Mouse (Mus musculus): ENCODE data around the gene Smcr8. TPM values are rescaled to one million over a fixed set of nuclear protein-coding genes. Genes with fewer than 3 reads are reported as not detected.

The Smcr8 gene
- total and polyA plus RNA-seq, 3 experiments, result 17.0 to 20.5 TPM; not detected in 1

GRCm38 (mm10) chr11:60774158-60774689 lies 3.1 kb upstream of the Smcr8 start:
- Histone ChIP-seq H3K27ac (ENCODE audit: control insufficient read depth, low read depth, low read length) (no peak overlapping the region), H3K4me1 (ENCODE audit: control insufficient read depth in 1 of 2, insufficient read depth in 2 of 2, low read length in 2 of 2) (peaks cover 0 to 33% of the 10 kb centered on the region in 2 experiments; a peak in 3 of 4 replicates), H3K27me3 (ENCODE audit: control insufficient read depth in 1 of 2, insufficient read depth in 2 of 2, low read length in 2 of 2) (no peaks in the 10 kb centered on the region), H3K4me3 (ENCODE audit: control insufficient read depth in 1 of 2, insufficient read depth in 1 of 2, low read depth in 2 of 2, low read length in 2 of 2) (no peak overlapping the region), H3K79me2 (ENCODE audit: control insufficient read depth, insufficient read depth, low read length, poor library complexity) (peaks cover 64% of the 10 kb centered on the region), H3K36me3 (ENCODE audit: control insufficient read depth in 1 of 2, insufficient read depth in 2 of 2, low read length in 2 of 2) (peaks cover 0 to 36% of the 10 kb centered on the region in 2 experiments; a peak in 2 of 4 replicates), H3K9ac (ENCODE audit: control insufficient read depth, low read depth, low read length, poor library complexity, severe bottlenecking) (no peak overlapping the region), H3K9me3 (replicated peaks; ENCODE audit: insufficient read depth, low read length) (no peaks in the 10 kb centered on the region)
- no peak for DNase-seq (ENCODE audit: low read depth, low spot score)
- TF ChIP-seq POLR2AphosphoS2 (IDR thresholded peaks at IDR 0.05; ENCODE audit: low read length), result no peak
- no peak for TF ChIP-seq GABPA (IDR thresholded peaks at IDR 0.05; ENCODE audit: low read depth, low read length)
- no peak for TF ChIP-seq MXI1 (IDR thresholded peaks at IDR 0.05; ENCODE audit: low read depth, low read length)
- TF ChIP-seq USF2 (IDR thresholded peaks at IDR 0.05; ENCODE audit: borderline replicate concordance in 1 of 2, insufficient read depth in 1 of 2, low read depth in 1 of 2, low read length in 2 of 2), result no peak
- no peak for TF ChIP-seq NRF1 (IDR thresholded peaks at IDR 0.05; ENCODE audit: insufficient read depth, low read depth, low read length, poor library complexity, severe bottlenecking)

- Histone ChIP-seq H3K27ac (ENCODE audit: control insufficient read depth, low read depth, low read length) (no peak overlapping the region), H3K9ac (ENCODE audit: control insufficient read depth, low read depth, low read length, poor library complexity, severe bottlenecking) (no peak overlapping the region), H3K4me1 (ENCODE audit: control insufficient read depth in 1 of 2, insufficient read depth in 2 of 2, low read length in 2 of 2) (peaks cover 0 to 38% of the 10 kb centered on the region in 2 experiments; a peak in 3 of 4 replicates), H3K79me2 (ENCODE audit: control insufficient read depth, insufficient read depth, low read length, poor library complexity) (peaks cover 68% of the 10 kb centered on the region), H3K36me3 (ENCODE audit: control insufficient read depth in 1 of 2, insufficient read depth in 2 of 2, low read length in 2 of 2) (peaks cover 0 to 43% of the 10 kb centered on the region in 2 experiments; a peak in 2 of 4 replicates), H3K27me3 (ENCODE audit: control insufficient read depth in 1 of 2, insufficient read depth in 2 of 2, low read length in 2 of 2) (no peaks in the 10 kb centered on the region), H3K9me3 (replicated peaks; ENCODE audit: insufficient read depth, low read length) (no peaks in the 10 kb centered on the region), H3K4me3 (ENCODE audit: control insufficient read depth in 1 of 2, insufficient read depth in 1 of 2, low read depth in 2 of 2, low read length in 2 of 2) (no peak overlapping the region)
- peak; percentile 91 for DNase-seq (ENCODE audit: low read depth, low spot score)
- peak; percentile 99 for TF ChIP-seq RCOR1 (IDR thresholded peaks at IDR 0.05; ENCODE audit: low read depth, low read length)
- TF ChIP-seq MAZ (IDR thresholded peaks at IDR 0.05; ENCODE audit: low read depth, low read length), result no peak
- no peak for TF ChIP-seq MYB (IDR thresholded peaks at IDR 0.05; ENCODE audit: low read depth, low read length)
- no peak for TF ChIP-seq MEF2A (IDR thresholded peaks at IDR 0.05; ENCODE audit: extremely low read depth, insufficient replicate concordance, low read depth, low read length, poor library complexity, severe bottlenecking)
- TF ChIP-seq TCF12 (IDR thresholded peaks at IDR 0.05; ENCODE audit: low read depth, low read length), result peak; percentile 85
- no peak for TF ChIP-seq E2F4 (IDR thresholded peaks at IDR 0.05; ENCODE audit: borderline replicate concordance, low read depth, low read length)
- TF ChIP-seq ZMIZ1 (IDR thresholded peaks at IDR 0.05; ENCODE audit: low read depth, low read length), result no peak
- no peak for TF ChIP-seq ZNF384 (IDR thresholded peaks at IDR 0.05; ENCODE audit: low read depth, low read length)
- TF ChIP-seq USF1 (IDR thresholded peaks at IDR 0.05; ENCODE audit: low read depth, low read length), result no peak
- TF ChIP-seq CTCF (IDR thresholded peaks at IDR 0.05 in 2 of 3, conservative IDR thresholded peaks at IDR 0.05 in 1 of 3; ENCODE audit: control insufficient read depth in 1 of 3, insufficient read depth in 1 of 3, low read depth in 2 of 3, low read length in 3 of 3, poor library complexity in 1 of 3, severe bottlenecking in 1 of 3), result no peak
- TF ChIP-seq ETS1 (IDR thresholded peaks at IDR 0.05; ENCODE audit: low read depth, low read length), result peak; percentile 73; the same call in 1 of the 2 replicates
- no peak for TF ChIP-seq MYC (IDR thresholded peaks at IDR 0.05; ENCODE audit: low read depth, low read length)
- TF ChIP-seq NELFE (IDR thresholded peaks at IDR 0.05; ENCODE audit: low read depth, low read length), result no peak
- TF ChIP-seq POLR2A (IDR thresholded peaks at IDR 0.05; ENCODE audit: control insufficient read depth in 1 of 2, insufficient read depth in 1 of 2, low read depth in 1 of 2, low read length in 2 of 2, poor library complexity in 1 of 2), result no peak
- peak; percentile 77 for TF ChIP-seq SIN3A (IDR thresholded peaks at IDR 0.05; ENCODE audit: low read length)
- no peak for TF ChIP-seq KAT2A (conservative IDR thresholded peaks at IDR 0.05; ENCODE audit: low read depth, low read length)
- no peak for TF ChIP-seq ELF1 (IDR thresholded peaks at IDR 0.05; ENCODE audit: low read depth, low read length)
- no peak for TF ChIP-seq UBTF (IDR thresholded peaks at IDR 0.05; ENCODE audit: borderline replicate concordance, insufficient read depth, low read depth, low read length)
- TF ChIP-seq MXI1 (IDR thresholded peaks at IDR 0.05; ENCODE audit: low read depth, low read length), result peak; percentile 21; the same call in 1 of the 2 replicates
- no peak for TF ChIP-seq GABPA (IDR thresholded peaks at IDR 0.05; ENCODE audit: low read depth, low read length)
- TF ChIP-seq TAL1 (IDR thresholded peaks at IDR 0.05; ENCODE audit: low read length), result peak; percentile 95
- TF ChIP-seq GATA1 (IDR thresholded peaks at IDR 0.05; ENCODE audit: low read depth, low read length), result peak; percentile 95
- TF ChIP-seq RAD21 (IDR thresholded peaks at IDR 0.05; ENCODE audit: low read depth, low read length), result no peak
- TF ChIP-seq TBP (IDR thresholded peaks at IDR 0.05; ENCODE audit: low read depth, low read length), result no peak
- TF ChIP-seq NRF1 (IDR thresholded peaks at IDR 0.05; ENCODE audit: insufficient read depth, low read depth, low read length, poor library complexity, severe bottlenecking), result no peak
- TF ChIP-seq SMC3 (IDR thresholded peaks at IDR 0.05; ENCODE audit: low read depth, low read length), result no peak
- TF ChIP-seq EP300 (IDR thresholded peaks at IDR 0.05; ENCODE audit: low read depth in 1 of 2, low read length in 2 of 2), result peak; percentile 84 to 93
- TF ChIP-seq USF2 (IDR thresholded peaks at IDR 0.05; ENCODE audit: borderline replicate concordance in 1 of 2, insufficient read depth in 1 of 2, low read depth in 1 of 2, low read length in 2 of 2), result no peak
- no peak for TF ChIP-seq POLR2AphosphoS2 (IDR thresholded peaks at IDR 0.05; ENCODE audit: low read length)
- TF ChIP-seq JUND (IDR thresholded peaks at IDR 0.05; ENCODE audit: low read depth, low read length), result no peak
Observed at GRCm38 (mm10) chr11:60774841-60775240, 2.5 kb upstream of the Smcr8 start.

Data from MEL (cell line).